13 mouse cellular contexts compared by ENCODE assay signal in genomic region chr7:48834371-48834970, GRCm38 (mm10). TPM values are rescaled to one million over a fixed set of nuclear protein-coding genes. Genes with fewer than 3 reads are reported as not detected.
A peak's percentile ranks its signal among the peaks of the same experiment; 100 is the strongest.
DNase-seq lines count a peak whose midpoint lies in the region; ATAC-seq lines count a peak whose summit lies in the region.
"Had no signal": no experiment of that assay in that cellular context is flagged by ENCODE, and none has a peak within 500 bp of the region (broad histone marks: within the 10 kb centered on the region; RNA-seq: fewer than 3 reads in every experiment).

No protein-coding gene starts in this region.

- WGBS in forebrain, embryonic 13.5 days: 33% methylated on average over 4 of the region's 4 CpGs
- WGBS in forebrain, embryonic 11.5 days: 55% methylated on average over 4 of the region's 4 CpGs
- WGBS in limb, embryonic 13.5 days: 53% methylated on average over 4 of the region's 4 CpGs
- WGBS in limb, embryonic 10.5 days: 76% methylated on average over 4 of the region's 4 CpGs
- 33% methylated on average over 4 of the region's 4 CpGs for WGBS in hindbrain, embryonic 12.5 days
- 21% methylated on average over 4 of the region's 4 CpGs for WGBS in neural tube, embryonic 14.5 days

- no peak for DNase-seq in forebrain, embryonic 11.5 days (ENCODE audit: low spot score)
- no peak for DNase-seq in limb, embryonic 10.5 days (ENCODE audit: low spot score)
- DNase-seq in kidney, postnatal 36 days: no peak
- DNase-seq in MN1 (ENCODE audit: low spot score): no peak
- DNase-seq: adrenal gland, adult 8-10 months; B cell, adult 2 months; kidney, postnatal 14 days had no signal

- H3K9ac ChIP-seq in forebrain, embryonic 13.5 days: no peak overlapping the region
- H3K9ac ChIP-seq in forebrain, embryonic 11.5 days (ENCODE audit: low read length): no peak overlapping the region
- no peak overlapping the region for H3K9ac ChIP-seq in limb, embryonic 13.5 days
- H3K9ac ChIP-seq in hindbrain, embryonic 12.5 days: no peak overlapping the region
- H3K9ac ChIP-seq in neural tube, embryonic 14.5 days (replicated peaks; ENCODE audit: low read depth, low read length): no peak overlapping the region

- no peak overlapping the region for H3K27ac ChIP-seq in forebrain, embryonic 13.5 days
- H3K27ac ChIP-seq in forebrain, embryonic 11.5 days (ENCODE audit: low read depth, low read length): no peak overlapping the region
- no peak overlapping the region for H3K27ac ChIP-seq in limb, embryonic 13.5 days
- no peak overlapping the region for H3K27ac ChIP-seq in limb, embryonic 10.5 days
- H3K27ac ChIP-seq in hindbrain, embryonic 12.5 days: 0 out of 2 replicates have a peak overlapping the region, but pooled peaks have one; percentile 17
- H3K27ac ChIP-seq in neural tube, embryonic 14.5 days (ENCODE audit: low read depth, low read length): no peak overlapping the region
- H3K27ac ChIP-seq: left cerebral cortex, adult 2 months had no signal

- H3K4me2 ChIP-seq in forebrain, embryonic 13.5 days: no peak overlapping the region
- no peak overlapping the region for H3K4me2 ChIP-seq in forebrain, embryonic 11.5 days (ENCODE audit: low read depth, low read length, severe bottlenecking)
- H3K4me2 ChIP-seq in limb, embryonic 13.5 days (replicated peaks): no peak overlapping the region
- H3K4me2 ChIP-seq in hindbrain, embryonic 12.5 days (replicated peaks): no peak overlapping the region
- no peak overlapping the region for H3K4me2 ChIP-seq in neural tube, embryonic 14.5 days (ENCODE audit: low read depth, low read length)

- H3K9me3 ChIP-seq in forebrain, embryonic 13.5 days (replicated peaks): no peaks in the 10 kb centered on the region
- H3K9me3 ChIP-seq in forebrain, embryonic 11.5 days (ENCODE audit: control insufficient read depth, low read length): no peaks in the 10 kb centered on the region
- H3K9me3 ChIP-seq in limb, embryonic 13.5 days: no peaks in the 10 kb centered on the region
- no peaks in the 10 kb centered on the region for H3K9me3 ChIP-seq in limb, embryonic 10.5 days (replicated peaks)
- no peaks in the 10 kb centered on the region for H3K9me3 ChIP-seq in hindbrain, embryonic 12.5 days (replicated peaks)
- no peaks in the 10 kb centered on the region for H3K9me3 ChIP-seq in neural tube, embryonic 14.5 days (ENCODE audit: control insufficient read depth, low read length)
- H3K9me3 ChIP-seq: megakaryocyte, embryonic 14.5 days had no signal

- peaks cover 13% of the 10 kb centered on the region for H3K4me1 ChIP-seq in forebrain, embryonic 13.5 days
- peaks cover 4% of the 10 kb centered on the region; the same call in 1 of the 2 replicates for H3K4me1 ChIP-seq in forebrain, embryonic 11.5 days (replicated peaks; ENCODE audit: control insufficient read depth, insufficient read depth, low read length)
- peaks cover 3% of the 10 kb centered on the region; the same call in 1 of the 2 replicates for H3K4me1 ChIP-seq in limb, embryonic 13.5 days
- H3K4me1 ChIP-seq in limb, embryonic 10.5 days: no peaks in the 10 kb centered on the region
- H3K4me1 ChIP-seq in hindbrain, embryonic 12.5 days: peaks cover 10% of the 10 kb centered on the region
- peaks cover 9% of the 10 kb centered on the region for H3K4me1 ChIP-seq in neural tube, embryonic 14.5 days (ENCODE audit: control insufficient read depth, insufficient read depth, low read length)

- H3K36me3 ChIP-seq in forebrain, embryonic 13.5 days (ENCODE audit: poor library complexity, severe bottlenecking): no peaks in the 10 kb centered on the region
- H3K36me3 ChIP-seq in forebrain, embryonic 11.5 days (ENCODE audit: control insufficient read depth, insufficient read depth, low read length): no peaks in the 10 kb centered on the region
- no peaks in the 10 kb centered on the region for H3K36me3 ChIP-seq in limb, embryonic 13.5 days
- no peaks in the 10 kb centered on the region for H3K36me3 ChIP-seq in limb, embryonic 10.5 days
- no peaks in the 10 kb centered on the region for H3K36me3 ChIP-seq in hindbrain, embryonic 12.5 days
- no peaks in the 10 kb centered on the region for H3K36me3 ChIP-seq in neural tube, embryonic 14.5 days (ENCODE audit: control insufficient read depth, insufficient read depth, low read length)

- ATAC-seq in forebrain, embryonic 13.5 days: peak; percentile 21; the same call in 1 of the 2 replicates
- no peak for ATAC-seq in forebrain, embryonic 11.5 days (replicated peaks; ENCODE audit: low FRiP score)
- ATAC-seq in limb, embryonic 13.5 days (ENCODE audit: low FRiP score, low read depth): 0 out of 2 replicates have a peak, but pooled peaks have one; percentile 19
- ATAC-seq in hindbrain, embryonic 12.5 days (ENCODE audit: low FRiP score): no peak
- ATAC-seq in neural tube, embryonic 14.5 days (ENCODE audit: low read depth): peak; percentile 45; the same call in 1 of the 2 replicates

- H3K27me3 ChIP-seq in forebrain, embryonic 13.5 days: no peaks in the 10 kb centered on the region
- no peaks in the 10 kb centered on the region for H3K27me3 ChIP-seq in forebrain, embryonic 11.5 days (ENCODE audit: control insufficient read depth, insufficient read depth, low read length)
- H3K27me3 ChIP-seq in limb, embryonic 13.5 days: no peaks in the 10 kb centered on the region
- H3K27me3 ChIP-seq in limb, embryonic 10.5 days (ENCODE audit: low read depth, poor library complexity, severe bottlenecking): no peaks in the 10 kb centered on the region
- peaks cover 94% of the 10 kb centered on the region for H3K27me3 ChIP-seq in hindbrain, embryonic 12.5 days
- H3K27me3 ChIP-seq in neural tube, embryonic 14.5 days (ENCODE audit: control insufficient read depth, insufficient read depth, low read length): peaks cover 36% of the 10 kb centered on the region
- H3K27me3 ChIP-seq: megakaryocyte, embryonic 14.5 days had no signal

- no peak overlapping the region for H3K4me3 ChIP-seq in forebrain, embryonic 13.5 days
- H3K4me3 ChIP-seq in forebrain, embryonic 11.5 days (ENCODE audit: low read depth, low read length): no peak overlapping the region
- no peak overlapping the region for H3K4me3 ChIP-seq in limb, embryonic 13.5 days
- H3K4me3 ChIP-seq in limb, embryonic 10.5 days: no peak overlapping the region
- H3K4me3 ChIP-seq in hindbrain, embryonic 12.5 days: no peak overlapping the region
- no peak overlapping the region for H3K4me3 ChIP-seq in neural tube, embryonic 14.5 days (ENCODE audit: low read depth, low read length)
- H3K4me3 ChIP-seq: left cerebral cortex, adult 2 months; megakaryocyte, embryonic 14.5 days had no signal

RNA-seq across cellular contexts. Expression of gene Csrp3, which starts 13.4 kb away (rescaled TPM):
- polyA plus RNA-seq in forebrain, embryonic 13.5 days (2015; fragmentation: Nextera tagmentation; extraction: Ambion mirVana): 0.77 TPM in 1 of 2 replicates, not detected in the other
- not detected in 2 replicates for polyA plus RNA-seq in forebrain, embryonic 11.5 days (2014; fragmentation: Nextera tagmentation; extraction: Ambion mirVana)
- 27.6 and 27.8 TPM in 2 replicates for polyA plus RNA-seq in limb, embryonic 13.5 days (2015; fragmentation: Nextera tagmentation; extraction: Ambion mirVana)
- 0.87 and 1.5 TPM in 2 replicates for polyA plus RNA-seq in limb, embryonic 10.5 days (2016; fragmentation: Nextera tagmentation; extraction: Ambion mirVana)
- 1.0 and 3.6 TPM in 2 replicates for polyA plus RNA-seq in hindbrain, embryonic 12.5 days (2016; fragmentation: Nextera tagmentation; extraction: Ambion mirVana)
- polyA plus RNA-seq in neural tube, embryonic 14.5 days (2014; fragmentation: Nextera tagmentation; extraction: Ambion mirVana): 0.73 and 0.96 TPM in 2 replicates

RNA-seq across cellular contexts. Expression of gene Zdhhc13, which starts 45.7 kb away (rescaled TPM):
- 38.5 and 42.3 TPM in 2 replicates for polyA plus RNA-seq in forebrain, embryonic 13.5 days (2015; fragmentation: Nextera tagmentation; extraction: Ambion mirVana)
- polyA plus RNA-seq in forebrain, embryonic 11.5 days (2014; fragmentation: Nextera tagmentation; extraction: Ambion mirVana): 35.3 and 37.5 TPM in 2 replicates
- polyA plus RNA-seq in limb, embryonic 13.5 days (2015; fragmentation: Nextera tagmentation; extraction: Ambion mirVana): 28.8 TPM in 2 replicates
- 27.0 and 31.1 TPM in 2 replicates for polyA plus RNA-seq in limb, embryonic 10.5 days (2016; fragmentation: Nextera tagmentation; extraction: Ambion mirVana)
- polyA plus RNA-seq in hindbrain, embryonic 12.5 days (2016; fragmentation: Nextera tagmentation; extraction: Ambion mirVana): 36.3 and 40.6 TPM in 2 replicates
- 46.5 and 48.1 TPM in 2 replicates for polyA plus RNA-seq in neural tube, embryonic 14.5 days (2014; fragmentation: Nextera tagmentation; extraction: Ambion mirVana)

RNA-seq across cellular contexts. Expression of gene E2f8, which starts 46.9 kb away (rescaled TPM):
- 12.6 TPM in 2 replicates for polyA plus RNA-seq in forebrain, embryonic 13.5 days (2015; fragmentation: Nextera tagmentation; extraction: Ambion mirVana)
- 26.0 and 29.1 TPM in 2 replicates for polyA plus RNA-seq in forebrain, embryonic 11.5 days (2014; fragmentation: Nextera tagmentation; extraction: Ambion mirVana)
- polyA plus RNA-seq in limb, embryonic 13.5 days (2015; fragmentation: Nextera tagmentation; extraction: Ambion mirVana): 15.9 and 17.2 TPM in 2 replicates
- 15.2 TPM in 2 replicates for polyA plus RNA-seq in limb, embryonic 10.5 days (2016; fragmentation: Nextera tagmentation; extraction: Ambion mirVana)
- 11.1 and 12.0 TPM in 2 replicates for polyA plus RNA-seq in hindbrain, embryonic 12.5 days (2016; fragmentation: Nextera tagmentation; extraction: Ambion mirVana)
- 1.6 and 2.1 TPM in 2 replicates for polyA plus RNA-seq in neural tube, embryonic 14.5 days (2014; fragmentation: Nextera tagmentation; extraction: Ambion mirVana)

Comparison
In these comparisons a context has a peak if more than half of its experiments do, and no peak if none do; other contexts are left out.
1. ATAC-seq: peak in forebrain, embryonic 13.5 days (single experiment), limb, embryonic 13.5 days (single experiment) and neural tube, embryonic 14.5 days (single experiment); none in forebrain, embryonic 11.5 days (single experiment) and hindbrain, embryonic 12.5 days (single experiment).